Mouse (Mus musculus): ENCODE data around the gene Calm4.
"Not testable (repeated sequence)": the region's sequence is repeated elsewhere in the genome, so short reads cannot be mapped to it uniquely, and the experiment has no call there.

The Calm4 gene

GRCm38 (mm10) chr13:3837312-3837807 lies at the start of gene Calm4:
TSS of gene Calm4 (plus strand) at chr13:3837757.
- DNase-seq, result not testable (repeated sequence)

- DNase-seq, result no peak
Observed at GRCm38 (mm10) chr13:3788588-3788987, 49.0 kb upstream of the Calm4 start.

- DNase-seq, result no peak
Observed at GRCm38 (mm10) chr13:3789531-3789930, 48.0 kb upstream of the Calm4 start.

- no peak for DNase-seq
Observed at GRCm38 (mm10) chr13:3796649-3797048, 40.9 kb upstream of the Calm4 start.

- DNase-seq, result no peak
Observed at GRCm38 (mm10) chr13:3798751-3799150, 38.8 kb upstream of the Calm4 start.

- DNase-seq, result no peak
Observed at GRCm38 (mm10) chr13:3799386-3799785, 38.2 kb upstream of the Calm4 start.

GRCm38 (mm10) chr13:3804186-3804585 lies 33.4 kb upstream of the Calm4 start, which contains the start of gene Calml3:
TSS of gene Calml3 (minus strand) at chr13:3804316.
- DNase-seq, result peak in 1 of 2 experiments; percentile 5

GRCm38 (mm10) chr13:3805132-3805531 lies 32.4 kb upstream of the Calm4 start:
- no peak for DNase-seq

- no peak for DNase-seq
Observed at GRCm38 (mm10) chr13:3805638-3806037, 31.9 kb upstream of the Calm4 start.

- no peak for DNase-seq
Observed at GRCm38 (mm10) chr13:3807131-3807827, 30.3 kb upstream of the Calm4 start.

GRCm38 (mm10) chr13:3818012-3818739 lies 19.4 kb upstream of the Calm4 start:
- DNase-seq, result no peak

GRCm38 (mm10) chr13:3818740-3819076 lies 18.8 kb upstream of the Calm4 start:
- DNase-seq, result no peak

GRCm38 (mm10) chr13:3822105-3822504 lies 15.5 kb upstream of the Calm4 start:
- DNase-seq, result no peak

GRCm38 (mm10) chr13:3825726-3826125 lies 11.8 kb upstream of the Calm4 start:
- no peak for DNase-seq

GRCm38 (mm10) chr13:3831546-3831945 lies 6.0 kb upstream of the Calm4 start:
- no peak for DNase-seq

- no peak for DNase-seq
Observed at GRCm38 (mm10) chr13:3831994-3832393, 5.6 kb upstream of the Calm4 start.

- no peak for DNase-seq
Observed at GRCm38 (mm10) chr13:3832450-3832849, 5.1 kb upstream of the Calm4 start.

GRCm38 (mm10) chr13:3833644-3834043 lies 3.9 kb upstream of the Calm4 start:
- not testable (repeated sequence) for DNase-seq

- not testable (repeated sequence) for DNase-seq
Observed at GRCm38 (mm10) chr13:3840662-3841061, 3.1 kb downstream of the Calm4 start.

GRCm38 (mm10) chr13:3850330-3850729 lies 12.8 kb downstream of the Calm4 start:
- no peak for DNase-seq

GRCm38 (mm10) chr13:3853648-3854333 lies 16.2 kb downstream of the Calm4 start, which contains the start of gene Calm5:
TSS of gene Calm5 (plus strand) at chr13:3854173.
- not testable (repeated sequence) for DNase-seq

GRCm38 (mm10) chr13:3854856-3855255 lies 17.3 kb downstream of the Calm4 start:
- no peak for DNase-seq

- no peak for DNase-seq
Observed at GRCm38 (mm10) chr13:3856252-3856651, 18.7 kb downstream of the Calm4 start.
